Mouse (Mus musculus) cortical plate, adult 2 months (tissue): Measurements from ENCODE around the gene Gm42417.

ENCODE experiments used
- CTCF ChIP-seq: fragments of 200-500 bp; IDR thresholded peaks from 2 replicates; pipeline ENCODE4 v1.5.1; 2011; ENCODE audit warnings: mild to moderate bottlenecking, control low read depth, low read length; ENCODE audit not compliant: insufficient read depth; ENCODE audit errors: extremely low read depth
- POLR2A ChIP-seq: fragments of 200-500 bp; IDR thresholded peaks from 2 replicates; pipeline ENCODE4 v1.6.1; 2011; ENCODE audit warnings: mild to moderate bottlenecking, low read length, control low read depth; ENCODE audit not compliant: insufficient read depth; ENCODE audit errors: extremely low read depth

- TF ChIP-seq CTCF (no peak), POLR2A (no peak)
These were observed 15.2 kb downstream of the Gm42417 start for GRCm38 (mm10) chr1:36524058-36524457.
